ENCODE assay signal across 8 mouse cellular contexts in the genomic region with DNA sequence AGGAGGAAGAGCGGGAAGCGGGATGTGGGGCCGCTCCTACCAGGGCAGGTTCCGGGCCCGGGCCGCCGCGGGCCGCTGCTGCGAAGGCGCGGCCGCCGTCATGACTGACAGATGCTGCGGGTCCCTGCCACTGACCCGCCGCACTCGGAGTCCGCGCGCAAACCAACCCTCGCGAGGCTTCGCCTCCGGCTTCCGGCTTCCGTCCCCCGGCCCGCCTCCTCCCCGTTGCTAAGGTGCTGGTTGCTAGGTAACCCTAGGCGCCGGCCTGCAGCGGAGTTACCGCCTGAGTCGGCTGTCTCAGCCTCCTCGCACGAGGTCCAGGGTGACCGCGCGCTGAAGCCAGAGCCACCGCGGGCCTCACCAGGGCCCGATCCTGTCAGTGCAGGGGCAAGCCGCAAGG. TPM values are rescaled to one million over a fixed set of nuclear protein-coding genes. Genes with fewer than 3 reads are reported as not detected.
A peak's percentile ranks its signal among the peaks of the same experiment; 100 is the strongest.
DNase-seq lines count a peak whose midpoint lies in the region; ATAC-seq and TF ChIP-seq lines count a peak whose summit lies in the region.

A gene (minus strand): TSS at position 171 of the 400 bp plus-strand sequence.

- peak within 1 kb of the TSS; percentile 12; the same call in 1 of the 2 replicates for H3K27ac ChIP-seq in bone marrow, adult 2 months (ENCODE audit: control insufficient read depth, insufficient read depth, low read depth, low read length, poor library complexity)
- peak within 1 kb of the TSS; percentile 44; the same call in 1 of the 2 replicates for H3K27ac ChIP-seq in embryonic facial prominence, embryonic 15.5 days (replicated peaks)
- H3K27ac ChIP-seq in kidney, embryonic 14.5 days (ENCODE audit: low read depth, low read length) = peak within 1 kb of the TSS; percentile 47; the same call in 1 of the 2 replicates
- peak within 1 kb of the TSS; percentile 64 for H3K27ac ChIP-seq in limb, embryonic 15.5 days

- peak within 1 kb of the TSS; percentile 70 for H3K4me3 ChIP-seq in bone marrow, adult 2 months (replicated peaks; ENCODE audit: control insufficient read depth, low read depth, low read length)
- peak within 1 kb of the TSS; percentile 91 for H3K4me3 ChIP-seq in embryonic facial prominence, embryonic 15.5 days (replicated peaks)
- peak within 1 kb of the TSS; percentile 89 for H3K4me3 ChIP-seq in kidney, embryonic 14.5 days (ENCODE audit: low read length)
- peak within 1 kb of the TSS; percentile 79 for H3K4me3 ChIP-seq in limb, embryonic 15.5 days

- under 1% methylated on average over 44 of the region's 44 CpGs for WGBS in bone marrow, adult 2 months
- under 1% methylated on average over 44 of the region's 44 CpGs for WGBS in embryonic facial prominence, embryonic 15.5 days
- under 1% methylated on average over 44 of the region's 44 CpGs for WGBS in kidney, embryonic 14.5 days
- WGBS in limb, embryonic 15.5 days = 2% methylated on average over 32 of the region's 44 CpGs

- TF ChIP-seq CTCF in bone marrow, adult 2 months (IDR thresholded peaks at IDR 0.05; ENCODE audit: control insufficient read depth, insufficient read depth, low read length) = no peak

- peaks cover 24% of the 10 kb centered on the region for H3K36me3 ChIP-seq in embryonic facial prominence, embryonic 15.5 days
- peaks cover 28% of the 10 kb centered on the region for H3K36me3 ChIP-seq in kidney, embryonic 14.5 days (ENCODE audit: control insufficient read depth, insufficient read depth, low read length)
- peaks cover 18% of the 10 kb centered on the region for H3K36me3 ChIP-seq in limb, embryonic 15.5 days

- DNase-seq in 416B (ENCODE audit: low read depth) = peak; percentile 97
- DNase-seq in heart, adult 9 months (ENCODE audit: low spot score in 2 of 2) = peak; percentile 93 to 94
- peak; percentile 83 to 92 for DNase-seq in monocyte, adult 2 months (ENCODE audit: low read depth in 1 of 2, low spot score in 2 of 2)
- DNase-seq in spleen, postnatal 36 days (ENCODE audit: low spot score in 2 of 2) = peak; percentile 93

- peak; percentile 74; the same call in 1 of the 2 replicates for TF ChIP-seq POLR2A in bone marrow, adult 2 months (IDR thresholded peaks at IDR 0.05; ENCODE audit: borderline replicate concordance, control insufficient read depth, low read depth, low read length)

- H3K4me2 ChIP-seq in embryonic facial prominence, embryonic 15.5 days (replicated peaks) = peak within 1 kb of the TSS; percentile 76
- peak within 1 kb of the TSS; percentile 70 for H3K4me2 ChIP-seq in kidney, embryonic 14.5 days (replicated peaks; ENCODE audit: low read depth, low read length)
- H3K4me2 ChIP-seq in limb, embryonic 15.5 days = peak within 1 kb of the TSS; percentile 72

- H3K4me1 ChIP-seq in bone marrow, adult 2 months (ENCODE audit: control insufficient read depth, insufficient read depth, low read length) = no peaks in the 10 kb centered on the region
- H3K4me1 ChIP-seq in embryonic facial prominence, embryonic 15.5 days = peaks cover 17% of the 10 kb centered on the region
- no peaks in the 10 kb centered on the region; the same call in 1 of the 2 replicates for H3K4me1 ChIP-seq in kidney, embryonic 14.5 days (ENCODE audit: control insufficient read depth, insufficient read depth, low read length)
- H3K4me1 ChIP-seq in limb, embryonic 15.5 days = peaks cover 17% of the 10 kb centered on the region

- no peaks in the 10 kb centered on the region for H3K9me3 ChIP-seq in embryonic facial prominence, embryonic 15.5 days (replicated peaks)
- H3K9me3 ChIP-seq in kidney, embryonic 14.5 days (ENCODE audit: control insufficient read depth, low read length) = peaks cover 6% of the 10 kb centered on the region; the same call in 1 of the 2 replicates
- no peaks in the 10 kb centered on the region for H3K9me3 ChIP-seq in limb, embryonic 15.5 days

- peak; percentile 92 for ATAC-seq in embryonic facial prominence, embryonic 15.5 days (ENCODE audit: insufficient number of reproducible peaks, low FRiP score, low TSS enrichment, low read depth)
- peak; percentile 97 for ATAC-seq in kidney, embryonic 14.5 days (ENCODE audit: low FRiP score, low TSS enrichment)
- ATAC-seq in limb, embryonic 15.5 days (ENCODE audit: insufficient number of reproducible peaks, low FRiP score, low TSS enrichment, low read depth) = peak; percentile 88

- no peaks in the 10 kb centered on the region for H3K27me3 ChIP-seq in embryonic facial prominence, embryonic 15.5 days
- H3K27me3 ChIP-seq in kidney, embryonic 14.5 days (ENCODE audit: control insufficient read depth, insufficient read depth, low read length) = no peaks in the 10 kb centered on the region
- no peaks in the 10 kb centered on the region for H3K27me3 ChIP-seq in limb, embryonic 15.5 days

- peak within 1 kb of the TSS; percentile 89 for H3K9ac ChIP-seq in embryonic facial prominence, embryonic 15.5 days
- peak within 1 kb of the TSS; percentile 98 for H3K9ac ChIP-seq in kidney, embryonic 14.5 days (ENCODE audit: low read depth, low read length)
- H3K9ac ChIP-seq in limb, embryonic 15.5 days = peak within 1 kb of the TSS; percentile 79

RNA-seq across cellular contexts. Expression of the gene that starts here (rescaled TPM):
- polyA plus RNA-seq in bone marrow, adult 2 months (2011; ENCODE audit: insufficient read depth, insufficient read length, low replicate concordance, missing spikeins) = 28.5 and 36.5 TPM in 2 replicates
- 77.6 and 83.6 TPM in 2 replicates for polyA plus RNA-seq in embryonic facial prominence, embryonic 15.5 days (2015; fragmentation: Nextera tagmentation; extraction: Ambion mirVana)
- 97.1 and 111 TPM in 2 replicates for polyA plus RNA-seq in kidney, embryonic 14.5 days (2014; fragmentation: Nextera tagmentation; extraction: Ambion mirVana)
- 64.7 and 67.2 TPM in 2 replicates for polyA plus RNA-seq in limb, embryonic 15.5 days (2015; fragmentation: Nextera tagmentation; extraction: Ambion mirVana)

Comparison
In these comparisons a context has a peak if more than half of its experiments do, and no peak if none do; other contexts are left out.
1. Peak in every context shown above with its lines: DNase-seq, ATAC-seq, H3K4me3 ChIP-seq and H3K27ac ChIP-seq.
2. H3K27ac ChIP-seq: peak in every context shown above with its lines; median percentile 64 in limb, embryonic 15.5 days; 47 in kidney, embryonic 14.5 days; 44 in embryonic facial prominence, embryonic 15.5 days; 12 in bone marrow, adult 2 months.